Comparison of ENCODE assay signal across 32 mouse cellular contexts in genomic region chr12:104834772-104835171, GRCm38 (mm10). TPM values are rescaled to one million over a fixed set of nuclear protein-coding genes. Genes with fewer than 3 reads are reported as not detected.
DNase-seq lines count a peak whose midpoint lies in the region; ATAC-seq and TF ChIP-seq lines count a peak whose summit lies in the region.
"Had no signal": no experiment of that assay in that cellular context is flagged by ENCODE, and none has a peak within 500 bp of the region (broad histone marks: within the 10 kb centered on the region; RNA-seq: fewer than 3 reads in every experiment).

No protein-coding gene starts in this region.

- H3K4me1 ChIP-seq in MEL (ENCODE audit: control insufficient read depth in 1 of 2, insufficient read depth in 2 of 2, low read length in 2 of 2): peaks cover 3 to 18% of the 10 kb centered on the region in 2 experiments; a peak in 3 of 4 replicates
- no peaks in the 10 kb centered on the region for H3K4me1 ChIP-seq in lung, postnatal 0 days (ENCODE audit: insufficient read depth, low read depth, low read length)

- no peak for TF ChIP-seq POLR2A in MEL (IDR thresholded peaks at IDR 0.05; ENCODE audit: control insufficient read depth in 1 of 2, insufficient read depth in 1 of 2, low read depth in 1 of 2, low read length in 2 of 2, poor library complexity in 1 of 2)

- no peaks in the 10 kb centered on the region for H3K9me3 ChIP-seq in MEL (replicated peaks; ENCODE audit: insufficient read depth, low read length)
- H3K9me3 ChIP-seq in lung, postnatal 0 days (ENCODE audit: low read length): no peaks in the 10 kb centered on the region
- H3K9me3 ChIP-seq: embryonic facial prominence, embryonic 13.5 days; hindbrain, embryonic 15.5 days; kidney, embryonic 15.5 days; neural tube, embryonic 13.5 days had no signal

- no peak for DNase-seq in layer of hippocampus, adult 2 months (ENCODE audit: low spot score in 2 of 2)
- DNase-seq in layer of hippocampus, adult 9-10 months (ENCODE audit: low spot score): no peak
- DNase-seq in 416B (ENCODE audit: low read depth) (peak; percentile 21), MEL (ENCODE audit: low read depth, low spot score) (peak; percentile 76)
- no peak for DNase-seq in lung, adult 18-20 months
- DNase-seq in retina, postnatal 1 day: no peak
- no peak for DNase-seq in lung, postnatal 0 days (ENCODE audit: low spot score)
- DNase-seq: adrenal gland, postnatal 14 days; B cell, adult 2 months; cerebellum, adult 11-12 months; cerebellum, adult 9-11 months; forebrain, postnatal 0 days; gastrocnemius, postnatal 10 days; heart, adult 11 months; heart, postnatal 36 days; kidney, adult 11 months; kidney, postnatal 25 days; left cerebral cortex, postnatal 4 days; lung, embryonic 14.5 days; lung, postnatal 36 days; thymus, postnatal 14 days had no signal

- WGBS in lung, postnatal 0 days: 71% methylated on average over 4 of the region's 4 CpGs

- no peak overlapping the region for H3K9ac ChIP-seq in MEL (ENCODE audit: control insufficient read depth, low read depth, low read length, poor library complexity, severe bottlenecking)
- H3K9ac ChIP-seq in lung, postnatal 0 days (replicated peaks; ENCODE audit: low read depth): no peak overlapping the region
- H3K9ac ChIP-seq: embryonic facial prominence, embryonic 13.5 days; forebrain, postnatal 0 days; hindbrain, embryonic 15.5 days; kidney, embryonic 15.5 days; liver, embryonic 14.5 days; lung, embryonic 14.5 days; neural tube, embryonic 13.5 days had no signal

- H3K79me2 ChIP-seq in MEL (ENCODE audit: control insufficient read depth, insufficient read depth, low read length, poor library complexity): no peaks in the 10 kb centered on the region

- H3K36me3 ChIP-seq in MEL (ENCODE audit: control insufficient read depth in 1 of 2, insufficient read depth in 2 of 2, low read length in 2 of 2): peaks cover 0 to 5% of the 10 kb centered on the region in 2 experiments; a peak in 1 of 4 replicates
- no peaks in the 10 kb centered on the region for H3K36me3 ChIP-seq in lung, postnatal 0 days (ENCODE audit: insufficient read depth, low read length)
- H3K36me3 ChIP-seq: embryonic facial prominence, embryonic 13.5 days; hindbrain, embryonic 15.5 days; kidney, embryonic 15.5 days; neural tube, embryonic 13.5 days had no signal

- H3K27me3 ChIP-seq in MEL (ENCODE audit: control insufficient read depth in 1 of 2, insufficient read depth in 2 of 2, low read length in 2 of 2): no peaks in the 10 kb centered on the region
- no peaks in the 10 kb centered on the region for H3K27me3 ChIP-seq in lung, postnatal 0 days (replicated peaks; ENCODE audit: insufficient read depth, low read length)
- H3K27me3 ChIP-seq: embryonic facial prominence, embryonic 13.5 days; hindbrain, embryonic 15.5 days; neural tube, embryonic 13.5 days; Patski had no signal

- no peak for TF ChIP-seq RAD21 in MEL (IDR thresholded peaks at IDR 0.05; ENCODE audit: low read depth, low read length)

- peak overlapping the region; percentile 97 for H3K27ac ChIP-seq in layer of hippocampus, adult 2 months
- H3K27ac ChIP-seq in MEL (ENCODE audit: control insufficient read depth, low read depth, low read length): no peak overlapping the region
- no peak overlapping the region for H3K27ac ChIP-seq in lung, postnatal 0 days (ENCODE audit: low read length)
- H3K27ac ChIP-seq: embryonic facial prominence, embryonic 13.5 days; hindbrain, embryonic 15.5 days; kidney, embryonic 15.5 days; liver, embryonic 14.5 days; neural tube, embryonic 13.5 days had no signal

- H3K4me3 ChIP-seq in layer of hippocampus, adult 2 months: no peak overlapping the region
- H3K4me3 ChIP-seq in MEL (ENCODE audit: control insufficient read depth in 1 of 2, insufficient read depth in 1 of 2, low read depth in 2 of 2, low read length in 2 of 2): no peak overlapping the region
- H3K4me3 ChIP-seq in lung, postnatal 0 days (ENCODE audit: low read depth, low read length): no peak overlapping the region
- H3K4me3 ChIP-seq: embryonic facial prominence, embryonic 13.5 days; hindbrain, embryonic 15.5 days; kidney, embryonic 15.5 days; myocyte; neural tube, embryonic 13.5 days had no signal

- ATAC-seq in hematopoietic stem cell, adult 5-6 weeks (replicated peaks in 1 of 2; ENCODE audit: insufficient read depth in 1 of 2, low FRiP score in 2 of 2, low TSS enrichment in 1 of 2, low read depth in 1 of 2, poor library complexity in 2 of 2, severe bottlenecking in 2 of 2): peak; percentile 52 to 58
- no peak for ATAC-seq in lung, postnatal 0 days
- ATAC-seq: inflammation-experienced regulatory T-cells, adult 6 months; Patski had no signal

- TF ChIP-seq CTCF in layer of hippocampus, adult 2 months (conservative IDR thresholded peaks at IDR 0.05): no peak
- TF ChIP-seq CTCF in MEL (IDR thresholded peaks at IDR 0.05 in 2 of 3, conservative IDR thresholded peaks at IDR 0.05 in 1 of 3; ENCODE audit: control insufficient read depth in 1 of 3, insufficient read depth in 1 of 3, low read depth in 2 of 3, low read length in 3 of 3, poor library complexity in 1 of 3, severe bottlenecking in 1 of 3): no peak
- no peak for TF ChIP-seq CTCF in lung, postnatal 0 days (IDR thresholded peaks at IDR 0.05)

- peak in 1 of 2 experiments; percentile 48; a peak in 1 of 4 replicates for TF ChIP-seq EP300 in MEL (IDR thresholded peaks at IDR 0.05; ENCODE audit: low read depth in 1 of 2, low read length in 2 of 2)
- TF ChIP-seq EP300 in lung, postnatal 0 days (IDR thresholded peaks at IDR 0.05): no peak

- no peak overlapping the region for H3K4me2 ChIP-seq in lung, postnatal 0 days (replicated peaks; ENCODE audit: low read depth, low read length)
- H3K4me2 ChIP-seq: embryonic facial prominence, embryonic 13.5 days; heart, embryonic 11.5 days; hindbrain, embryonic 15.5 days; kidney, embryonic 15.5 days; lung, embryonic 14.5 days; neural tube, embryonic 13.5 days had no signal

TF ChIP-seq in MEL, 35 proteins besides CTCF, POLR2A, EP300 and RAD21:
- TF ChIP-seq HCFC1 (IDR thresholded peaks at IDR 0.05; ENCODE audit: low read depth, low read length): 0 out of 2 replicates have a peak, but pooled peaks have one; percentile 18
- peak; percentile 23; the same call in 1 of the 2 replicates for TF ChIP-seq BHLHE40 (IDR thresholded peaks at IDR 0.05; ENCODE audit: borderline replicate concordance, low read depth, low read length)
- no peak for TF ChIP-seq CHD1 (IDR thresholded peaks at IDR 0.05; ENCODE audit: low read depth, low read length)
- TF ChIP-seq ZNF384 (IDR thresholded peaks at IDR 0.05; ENCODE audit: low read depth, low read length): 0 out of 2 replicates have a peak, but pooled peaks have one; percentile 10
- TF ChIP-seq USF1 (IDR thresholded peaks at IDR 0.05; ENCODE audit: low read depth, low read length): no peak
- no peak for TF ChIP-seq ZMIZ1 (IDR thresholded peaks at IDR 0.05; ENCODE audit: low read depth, low read length)
- TF ChIP-seq SMC3 (IDR thresholded peaks at IDR 0.05; ENCODE audit: low read depth, low read length): peak; percentile 12; the same call in 1 of the 2 replicates
- 0 out of 2 replicates have a peak, but pooled peaks have one; percentile 24 for TF ChIP-seq RCOR1 (IDR thresholded peaks at IDR 0.05; ENCODE audit: low read depth, low read length)
- peak; percentile 52; the same call in 1 of the 2 replicates for TF ChIP-seq CHD2 (IDR thresholded peaks at IDR 0.05; ENCODE audit: low read length)
- TF ChIP-seq ETS1 (IDR thresholded peaks at IDR 0.05; ENCODE audit: low read depth, low read length): 0 out of 2 replicates have a peak, but pooled peaks have one; percentile 25
- TF ChIP-seq UBTF (IDR thresholded peaks at IDR 0.05; ENCODE audit: borderline replicate concordance, insufficient read depth, low read depth, low read length): no peak
- 0 out of 2 replicates have a peak, but pooled peaks have one; percentile 20 for TF ChIP-seq MAX (IDR thresholded peaks at IDR 0.05; ENCODE audit: low read length)
- TF ChIP-seq ELF1 (IDR thresholded peaks at IDR 0.05; ENCODE audit: low read depth, low read length): peak; percentile 16; the same call in 1 of the 2 replicates
TF ChIP-seq in MEL: peak in this region for 9.

RNA-seq across cellular contexts. Expression of gene Clmn, which starts 30.1 kb away (rescaled TPM):
- total RNA-seq in layer of hippocampus, adult 2 months (2021): 100 to 1,000 TPM; 103 to 108 TPM
- total RNA-seq in MEL (2012; rRNA removed): 0.07 TPM in 1 of 2 replicates, not detected in the other
- polyA plus RNA-seq in MEL (2012; ENCODE audit: insufficient read depth in 1 of 2, insufficient read length in 2 of 2, low read depth in 1 of 2, low replicate concordance in 2 of 2, missing spikeins in 1 of 2): not detected
- 0.38 and 0.55 TPM in 2 replicates for total RNA-seq in hematopoietic stem cell, adult 5-6 weeks (2017)
- polyA plus RNA-seq in lung, postnatal 0 days (2015; fragmentation: Nextera tagmentation; extraction: Ambion mirVana): 2.0 and 2.5 TPM in 2 replicates
- total RNA-seq: megakaryocyte-erythroid progenitor cell, adult 5-6 weeks had no signal

Comparison
In these comparisons a context has a peak if more than half of its experiments do, and no peak if none do; other contexts are left out.
1. DNase-seq: peak in 416B (single experiment) and MEL (single experiment); none in layer of hippocampus, adult 2 months (0 of 2), layer of hippocampus, adult 9-10 months (single experiment), lung, adult 18-20 months (0 of 2), retina, postnatal 1 day (single experiment) and lung, postnatal 0 days (single experiment).
2. RNA of gene Clmn, which starts 30.1 kb away (total RNA-seq): 103 to 108 TPM in layer of hippocampus, adult 2 months; 0.38 to 0.55 TPM in hematopoietic stem cell, adult 5-6 weeks and 0.07 TPM in MEL; every median in the first group is over 10 times any median in the second.